In the genomic region with DNA sequence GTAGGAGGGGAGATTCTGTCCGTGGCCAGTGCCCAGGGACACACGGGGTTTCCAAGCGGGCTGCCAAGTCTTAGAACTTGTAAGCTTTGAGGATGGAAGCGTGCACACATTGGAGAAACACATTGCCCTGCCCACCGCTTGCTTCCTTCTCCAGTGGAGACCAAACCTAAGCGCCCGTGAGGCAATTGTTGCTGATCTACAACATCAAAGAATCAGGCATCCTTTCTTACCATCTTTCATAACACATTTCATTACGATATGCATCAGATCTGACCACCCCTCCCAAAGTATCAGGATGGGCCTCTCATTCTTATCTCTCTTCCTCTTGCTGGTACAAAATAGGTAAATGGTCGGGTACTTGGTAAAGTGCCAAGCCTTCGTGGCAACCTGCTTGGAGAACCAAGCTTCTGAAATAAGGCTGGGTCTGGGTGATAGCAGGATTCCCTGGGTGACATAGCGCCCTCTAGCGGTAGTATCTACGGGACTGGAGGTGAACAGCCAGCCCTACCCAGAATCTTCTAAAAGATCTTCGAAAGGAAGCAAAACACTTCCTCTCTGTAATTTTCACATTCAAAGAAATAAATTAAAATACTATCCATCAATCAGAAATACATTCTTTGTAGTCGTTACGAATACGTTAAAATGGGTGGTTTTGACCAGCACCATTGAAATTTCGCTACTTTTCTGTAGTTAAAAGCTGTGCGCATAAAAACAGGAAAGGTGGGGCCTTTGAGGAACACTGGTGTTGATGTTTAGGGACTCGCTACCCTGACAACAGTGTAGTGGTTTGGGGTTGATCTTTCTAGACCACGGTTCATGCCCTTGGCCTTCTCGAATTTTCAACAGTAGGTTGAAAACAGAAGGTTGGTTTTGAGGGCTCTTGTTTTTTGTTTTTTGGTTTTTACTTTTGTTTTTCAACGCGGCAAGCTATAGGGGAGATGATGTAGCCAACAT, we compare ENCODE assay signal across 1 mouse cellular context.
TF ChIP-seq lines count a peak whose summit lies in the region.

No protein-coding gene starts in this region.

TF ChIP-seq in MEL, 35 proteins besides CTCF, POLR2A, EP300 and RAD21 (continued from another document):
- TF ChIP-seq E2F4 (IDR thresholded peaks at IDR 0.05; ENCODE audit: borderline replicate concordance, low read depth, low read length) (no peak), GABPA (IDR thresholded peaks at IDR 0.05; ENCODE audit: low read depth, low read length) (no peak)
